Mouse (Mus musculus): Measurements from ENCODE around the gene Col5a1. TPM values are rescaled to one million over a fixed set of nuclear protein-coding genes. Genes with fewer than 3 reads are reported as not detected.

The Col5a1 gene
- total and polyA plus RNA-seq, 3 experiments, result 31.1 to 75.5 TPM; not detected in 1

DNA sequence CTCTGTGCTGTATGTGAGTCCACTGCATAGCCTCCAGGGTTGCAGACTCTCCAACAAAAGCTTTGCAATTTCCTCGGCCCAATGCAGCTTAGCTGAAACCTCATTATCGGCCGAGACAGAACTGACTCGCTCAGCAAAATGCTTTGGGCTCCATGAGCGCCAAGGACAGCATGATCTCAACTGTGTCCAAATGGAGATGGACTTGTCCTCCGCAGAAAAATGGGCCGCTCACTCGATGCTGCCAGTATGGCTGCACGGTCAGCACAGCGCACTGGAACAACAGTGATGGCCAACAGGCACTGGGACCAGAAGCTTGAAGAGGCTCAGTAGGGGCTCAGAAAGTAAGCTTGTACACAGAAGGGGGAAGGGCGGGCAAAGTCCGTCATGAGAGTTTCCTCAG is 53.9 kb downstream of the Col5a1 start:
- Histone ChIP-seq H3K9me3 (replicated peaks; ENCODE audit: insufficient read depth, low read length) (no peaks in the 10 kb centered on the region), H3K36me3 (ENCODE audit: control insufficient read depth in 1 of 2, insufficient read depth in 2 of 2, low read length in 2 of 2) (no peaks in the 10 kb centered on the region), H3K4me1 (ENCODE audit: control insufficient read depth in 1 of 2, insufficient read depth in 2 of 2, low read length in 2 of 2) (no peaks in the 10 kb centered on the region), H3K79me2 (ENCODE audit: control insufficient read depth, insufficient read depth, low read length, poor library complexity) (no peaks in the 10 kb centered on the region), H3K9ac (ENCODE audit: control insufficient read depth, low read depth, low read length, poor library complexity, severe bottlenecking) (no peak overlapping the region), H3K27me3 (ENCODE audit: control insufficient read depth in 1 of 2, insufficient read depth in 2 of 2, low read length in 2 of 2) (peaks cover 0 to 2% of the 10 kb centered on the region in 2 experiments; a peak in 1 of 4 replicates), H3K4me3 (ENCODE audit: control insufficient read depth in 1 of 2, insufficient read depth in 1 of 2, low read depth in 2 of 2, low read length in 2 of 2) (no peak overlapping the region), H3K27ac (ENCODE audit: control insufficient read depth, low read depth, low read length) (no peak overlapping the region)
- no peak for DNase-seq (ENCODE audit: low read depth, low spot score)
- no peak for TF ChIP-seq TAL1 (IDR thresholded peaks at IDR 0.05; ENCODE audit: low read length)
- no peak for TF ChIP-seq MXI1 (IDR thresholded peaks at IDR 0.05; ENCODE audit: low read depth, low read length)
- no peak for TF ChIP-seq POLR2AphosphoS2 (IDR thresholded peaks at IDR 0.05; ENCODE audit: low read length)
- no peak for TF ChIP-seq NELFE (IDR thresholded peaks at IDR 0.05; ENCODE audit: low read depth, low read length)
- no peak for TF ChIP-seq MAFK (IDR thresholded peaks at IDR 0.05; ENCODE audit: borderline replicate concordance, low read depth, low read length)
- no peak for TF ChIP-seq ELF1 (IDR thresholded peaks at IDR 0.05; ENCODE audit: low read depth, low read length)
- no peak for TF ChIP-seq USF2 (IDR thresholded peaks at IDR 0.05; ENCODE audit: borderline replicate concordance in 1 of 2, insufficient read depth in 1 of 2, low read depth in 1 of 2, low read length in 2 of 2)
- TF ChIP-seq MAZ (IDR thresholded peaks at IDR 0.05; ENCODE audit: low read depth, low read length), result no peak
- no peak for TF ChIP-seq USF1 (IDR thresholded peaks at IDR 0.05; ENCODE audit: low read depth, low read length)

DNA sequence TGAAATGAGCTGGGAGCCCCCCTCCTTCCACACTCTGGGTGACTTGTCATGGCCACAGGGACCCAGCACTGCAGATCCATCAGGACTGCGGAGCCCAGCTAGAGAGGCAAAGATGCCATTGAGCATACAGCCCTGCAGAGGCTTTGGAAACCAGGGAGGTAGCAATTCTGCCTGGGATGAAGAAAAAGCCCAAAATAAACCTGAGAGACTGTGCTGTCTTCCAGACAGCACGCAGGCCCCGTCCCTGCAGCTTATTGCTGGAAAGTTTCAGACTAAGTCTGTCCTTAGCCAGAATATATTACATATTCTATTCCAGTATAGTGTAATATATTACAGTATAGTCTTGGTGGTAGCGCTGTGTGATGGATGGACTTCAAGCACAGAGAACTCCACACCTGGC is 61.0 kb downstream of the Col5a1 start:
- H3K4me3 ChIP-seq (ENCODE audit: control insufficient read depth in 1 of 2, insufficient read depth in 1 of 2, low read depth in 2 of 2, low read length in 2 of 2), result no peak overlapping the region
- H3K36me3 ChIP-seq (ENCODE audit: control insufficient read depth in 1 of 2, insufficient read depth in 2 of 2, low read length in 2 of 2), result no peaks in the 10 kb centered on the region
- H3K27ac ChIP-seq (ENCODE audit: control insufficient read depth, low read depth, low read length), result no peak overlapping the region
- H3K79me2 ChIP-seq (ENCODE audit: control insufficient read depth, insufficient read depth, low read length, poor library complexity), result no peaks in the 10 kb centered on the region
- H3K4me1 ChIP-seq (ENCODE audit: control insufficient read depth in 1 of 2, insufficient read depth in 2 of 2, low read length in 2 of 2), result no peaks in the 10 kb centered on the region
- 0 out of 4 replicates have a peak, but pooled peaks cover 0 to 3% of the 10 kb centered on the region in 2 experiments for H3K27me3 ChIP-seq (ENCODE audit: control insufficient read depth in 1 of 2, insufficient read depth in 2 of 2, low read length in 2 of 2)
- DNase-seq (ENCODE audit: low read depth, low spot score), result no peak
- no peaks in the 10 kb centered on the region for H3K9me3 ChIP-seq (replicated peaks; ENCODE audit: insufficient read depth, low read length)
- TF ChIP-seq MEF2A (IDR thresholded peaks at IDR 0.05; ENCODE audit: extremely low read depth, insufficient replicate concordance, low read depth, low read length, poor library complexity, severe bottlenecking), result no peak
- TF ChIP-seq MAFK (IDR thresholded peaks at IDR 0.05; ENCODE audit: borderline replicate concordance, low read depth, low read length), result no peak
- no peak for TF ChIP-seq GABPA (IDR thresholded peaks at IDR 0.05; ENCODE audit: low read depth, low read length)
- no peak for TF ChIP-seq E2F4 (IDR thresholded peaks at IDR 0.05; ENCODE audit: borderline replicate concordance, low read depth, low read length)
- TF ChIP-seq RAD21 (IDR thresholded peaks at IDR 0.05; ENCODE audit: low read depth, low read length), result no peak
- TF ChIP-seq ZKSCAN1 (IDR thresholded peaks at IDR 0.05; ENCODE audit: low read depth, low read length), result no peak
- TF ChIP-seq MAZ (IDR thresholded peaks at IDR 0.05; ENCODE audit: low read depth, low read length), result no peak
- no peak for TF ChIP-seq JUND (IDR thresholded peaks at IDR 0.05; ENCODE audit: low read depth, low read length)
- TF ChIP-seq TAL1 (IDR thresholded peaks at IDR 0.05; ENCODE audit: low read length), result no peak
- TF ChIP-seq TBP (IDR thresholded peaks at IDR 0.05; ENCODE audit: low read depth, low read length), result no peak
- no peak for TF ChIP-seq POLR2AphosphoS5 (IDR thresholded peaks at IDR 0.05; ENCODE audit: borderline replicate concordance, low read depth, low read length)
- no peak for TF ChIP-seq UBTF (IDR thresholded peaks at IDR 0.05; ENCODE audit: borderline replicate concordance, insufficient read depth, low read depth, low read length)
- no peak for TF ChIP-seq TCF12 (IDR thresholded peaks at IDR 0.05; ENCODE audit: low read depth, low read length)
- TF ChIP-seq POLR2A (IDR thresholded peaks at IDR 0.05; ENCODE audit: control insufficient read depth in 1 of 2, insufficient read depth in 1 of 2, low read depth in 1 of 2, low read length in 2 of 2, poor library complexity in 1 of 2), result no peak
- no peak for TF ChIP-seq MXI1 (IDR thresholded peaks at IDR 0.05; ENCODE audit: low read depth, low read length)
- no peak overlapping the region for H3K9ac ChIP-seq (ENCODE audit: control insufficient read depth, low read depth, low read length, poor library complexity, severe bottlenecking)
